Mouse (Mus musculus): ENCODE results near the gene A730071L15Rik.
A peak's percentile ranks its signal among the peaks of the same experiment; 100 is the strongest.

Gene A730071L15Rik

GRCm38 (mm10) chr11:6184202-6184935 lies 15.5 kb upstream of the A730071L15Rik start:
- no peak for DNase-seq

DNA sequence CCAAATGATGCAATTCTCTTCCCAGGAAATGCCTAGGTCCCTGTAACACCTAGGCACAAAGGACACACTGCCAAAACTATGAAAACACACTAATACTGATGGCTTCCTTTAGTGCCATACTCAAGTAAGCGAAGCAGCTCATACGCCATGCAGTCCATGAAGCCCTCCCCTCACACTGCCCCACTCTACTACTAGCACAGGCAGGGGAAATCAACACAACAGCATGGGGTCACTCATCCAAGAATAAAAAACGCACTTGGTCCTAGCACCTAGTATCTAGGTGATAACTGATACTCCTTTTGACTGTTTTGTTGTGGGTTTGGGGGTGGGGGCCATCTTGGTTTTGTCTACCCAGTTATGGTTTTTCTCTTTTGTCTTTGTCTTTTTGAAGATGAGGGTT lies 12.4 kb upstream of the A730071L15Rik start:
- no peak for DNase-seq

DNA sequence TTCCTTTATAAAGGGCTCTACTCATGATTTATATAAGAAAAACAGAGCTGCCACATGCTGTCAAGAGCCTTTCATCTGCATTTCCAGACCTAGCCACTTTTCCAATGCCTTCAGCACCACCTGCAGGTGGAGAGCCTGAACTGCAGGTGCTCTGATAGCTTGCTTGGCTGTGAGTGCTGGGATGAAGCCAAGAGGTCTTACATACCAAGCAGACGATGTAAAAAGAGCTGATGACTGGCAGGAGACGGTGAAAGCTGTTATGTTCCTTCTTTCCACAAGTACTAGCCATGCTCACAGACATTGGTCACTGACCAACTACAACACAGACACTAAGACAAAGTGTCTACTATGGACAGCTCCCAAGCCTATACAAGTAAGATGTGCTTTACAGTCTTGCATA lies 12.0 kb upstream of the A730071L15Rik start:
- peak; percentile 97 for DNase-seq

- no peak for DNase-seq
Measured at GRCm38 (mm10) chr11:6196780-6197179, 3.0 kb upstream of the A730071L15Rik start.

- DNase-seq, result no peak
Measured at GRCm38 (mm10) chr11:6198449-6198848, 1.4 kb upstream of the A730071L15Rik start.

GRCm38 (mm10) chr11:6200087-6200569 lies 299 bp downstream of the A730071L15Rik start, which contains the start of gene Nudcd3:
TSS of gene Nudcd3 (minus strand) at chr11:6200415.
- DNase-seq, result peak; percentile 90

DNA sequence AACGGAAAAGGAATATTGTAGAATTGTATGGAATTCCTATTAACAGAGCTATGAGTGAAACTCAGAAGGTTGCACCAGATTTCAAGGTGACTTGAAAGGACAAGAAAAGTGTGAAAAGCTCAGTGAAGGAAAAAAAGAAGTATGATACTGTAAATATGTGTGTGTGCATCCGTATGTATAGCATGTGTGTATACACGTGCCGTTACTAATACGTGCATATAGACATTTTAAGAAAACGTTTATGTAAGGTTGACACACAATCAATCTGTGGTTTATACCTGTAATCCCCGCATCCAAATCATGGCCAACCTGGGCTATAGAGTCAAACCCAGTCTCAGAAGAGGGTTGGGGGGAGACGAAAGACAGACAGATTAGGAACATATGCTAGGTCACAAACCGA lies 741 bp downstream of the A730071L15Rik start:
- DNase-seq, result no peak

DNA sequence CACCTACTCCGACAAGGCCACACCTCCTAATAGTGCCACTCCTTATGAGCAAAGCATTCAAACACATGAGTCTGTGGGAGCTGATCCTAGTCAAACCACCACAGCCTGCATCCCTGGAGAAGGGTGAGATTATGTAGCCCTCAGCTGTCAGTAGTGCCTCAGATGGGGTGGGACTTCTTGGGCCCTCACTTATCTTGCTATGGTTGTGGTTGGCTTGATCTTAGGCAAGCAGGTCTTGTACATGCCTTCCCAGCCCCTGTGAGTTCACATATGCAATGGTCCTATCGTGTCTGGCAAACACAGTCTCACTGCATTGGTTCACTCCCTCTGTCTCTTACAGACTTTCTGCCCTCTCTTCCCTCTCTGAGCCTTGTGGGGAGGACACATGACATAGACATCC lies 7.3 kb downstream of the A730071L15Rik start:
- DNase-seq, result no peak

GRCm38 (mm10) chr11:6208158-6208557 lies 8.3 kb downstream of the A730071L15Rik start:
- no peak for DNase-seq

DNA sequence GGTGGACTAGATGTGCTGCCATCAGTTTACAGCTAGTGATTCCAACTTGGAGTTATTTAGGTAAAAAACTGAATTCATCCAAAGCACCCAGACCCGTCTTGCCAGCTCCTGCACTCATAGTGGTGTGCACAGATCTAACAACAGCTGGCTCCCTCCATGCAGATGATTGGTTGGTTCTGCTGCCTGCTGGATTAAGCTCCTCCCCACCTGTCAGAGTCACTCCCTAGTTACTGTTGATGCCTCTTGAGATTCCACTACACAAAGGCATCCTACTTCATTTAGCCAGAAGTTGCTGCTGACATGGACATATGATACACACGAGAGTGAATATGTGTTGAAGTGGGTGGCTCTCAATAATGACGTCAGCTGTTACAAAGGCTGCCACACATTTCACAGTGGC lies 17.0 kb downstream of the A730071L15Rik start:
- no peak for DNase-seq

GRCm38 (mm10) chr11:6218189-6218896 lies 18.5 kb downstream of the A730071L15Rik start:
- DNase-seq, result no peak

- DNase-seq, result no peak
Measured at GRCm38 (mm10) chr11:6219967-6220366, 20.1 kb downstream of the A730071L15Rik start.

DNA sequence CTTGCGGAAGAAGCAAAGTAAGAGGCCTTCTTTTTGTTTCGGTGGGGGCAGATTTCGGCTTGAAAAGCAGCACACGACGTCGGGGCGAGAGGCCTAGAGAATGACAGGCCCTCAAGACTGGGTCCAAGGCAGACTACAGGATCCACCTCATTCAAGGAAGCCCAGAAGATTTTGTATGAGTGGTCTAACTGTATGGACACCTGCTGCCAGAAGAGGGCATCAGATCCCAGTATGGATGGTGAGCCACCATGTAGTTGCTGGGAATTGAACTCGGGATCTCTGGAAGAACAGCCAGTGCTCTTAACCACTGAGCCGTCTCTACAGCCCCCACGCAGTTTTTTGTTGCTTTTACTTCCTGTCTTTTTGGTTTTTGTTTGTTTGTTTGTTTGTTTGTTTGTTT lies 22.4 kb downstream of the A730071L15Rik start:
- no peak for DNase-seq

DNA sequence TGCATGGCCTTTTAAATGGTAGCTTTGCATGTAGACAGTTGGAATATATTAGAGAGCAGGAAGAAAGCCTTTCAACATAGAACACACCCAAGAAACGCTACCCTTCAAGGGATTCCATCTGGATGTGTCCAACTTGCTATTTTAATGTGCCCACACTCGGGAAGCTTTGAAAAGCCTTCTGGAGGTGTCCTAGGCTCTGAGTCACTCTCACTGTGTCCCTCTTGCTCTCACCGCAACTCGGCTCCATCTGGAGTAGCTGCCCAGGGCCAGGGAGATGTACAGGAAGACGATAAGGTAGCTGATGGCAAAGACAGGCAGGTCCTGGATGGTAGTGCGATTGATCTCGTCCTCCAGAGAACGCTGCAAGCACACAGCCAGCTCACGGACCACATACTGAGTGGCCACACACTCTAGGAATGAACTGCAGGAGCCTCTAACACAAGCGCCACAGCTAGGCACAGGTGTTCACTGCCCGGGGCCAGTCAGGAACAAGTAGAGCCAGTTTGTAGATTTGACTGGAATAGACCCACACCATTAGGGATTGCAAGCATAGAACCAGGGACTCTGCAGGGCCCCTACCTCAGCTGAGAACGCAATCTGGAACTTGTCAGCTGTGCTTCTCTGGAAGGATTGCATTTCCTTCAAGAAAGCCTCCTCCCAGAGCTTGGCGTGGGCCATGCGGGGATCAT lies 24.9 kb downstream of the A730071L15Rik start:
- DNase-seq, result no peak

DNA sequence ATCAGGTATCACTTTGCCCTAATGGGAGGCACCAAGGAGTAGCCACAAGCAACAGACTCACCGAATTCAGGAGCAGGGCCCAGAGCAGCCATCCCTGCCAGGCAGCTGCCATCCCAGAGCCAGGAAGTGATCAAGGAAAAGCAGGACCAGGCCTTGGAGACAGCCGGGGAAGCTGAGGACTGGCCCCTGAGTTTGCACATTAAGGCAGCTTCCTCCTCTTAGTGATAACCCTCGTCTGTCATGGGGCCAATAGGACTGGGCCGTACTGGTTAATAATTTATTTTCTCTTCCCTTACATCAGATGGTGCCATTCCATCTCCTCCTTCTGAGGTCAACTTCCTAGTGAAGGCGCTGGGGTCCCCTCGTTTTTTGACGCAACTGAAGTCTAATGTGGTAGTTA lies 30.2 kb downstream of the A730071L15Rik start, which contains the start of gene Npc1l1:
Gene Npc1l1, minus strand, starts transcription at position 132 of the 400 bp plus-strand sequence.
- no peak for DNase-seq

DNA sequence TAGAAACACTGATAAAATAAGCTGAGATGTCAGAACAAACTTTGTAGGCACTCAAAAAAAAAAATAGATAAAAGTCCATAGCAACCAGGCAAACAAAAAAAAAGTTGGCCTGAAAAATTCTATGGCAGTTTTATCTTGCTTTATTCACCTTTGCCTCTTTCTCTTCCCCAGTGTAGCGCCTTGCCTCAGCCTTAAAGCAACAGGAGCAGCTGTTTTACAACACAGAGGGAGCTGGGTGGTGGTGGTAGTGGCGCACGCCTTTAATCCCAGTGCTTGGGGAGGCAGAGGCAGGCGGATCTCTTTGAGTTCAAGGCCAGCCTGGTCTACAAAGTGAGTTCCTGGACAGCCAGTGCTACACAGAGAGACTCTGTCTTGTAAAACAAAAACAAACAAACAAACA lies 33.2 kb downstream of the A730071L15Rik start:
- no peak for DNase-seq

DNA sequence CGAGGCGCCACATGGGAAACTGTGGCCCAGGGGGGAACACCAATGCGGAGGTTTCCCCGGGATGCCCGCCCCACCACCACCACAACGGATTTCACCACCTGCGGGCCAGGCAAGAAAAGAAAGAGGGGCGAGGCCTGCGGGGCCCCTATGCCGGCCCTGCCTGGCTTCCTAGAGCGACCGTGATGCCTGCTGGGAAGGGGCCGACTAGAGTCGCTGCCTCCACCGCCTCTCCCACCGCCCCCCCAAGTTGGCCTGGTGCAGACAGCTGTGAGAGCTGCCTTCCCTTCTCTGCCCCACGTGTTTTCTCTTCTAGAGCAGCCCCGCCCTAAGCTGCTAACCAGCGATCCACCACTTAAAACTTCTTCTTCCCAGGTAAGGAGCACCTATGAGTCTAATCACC lies 44.9 kb downstream of the A730071L15Rik start:
- no peak for DNase-seq
